Mouse (Mus musculus): ENCODE results near the gene Bcl2. TPM values are rescaled to one million over a fixed set of nuclear protein-coding genes. Genes with fewer than 3 reads are reported as not detected.

Bcl2 gene
- polyA plus RNA-seq, 1 experiment from 2014 or later = 11.9 TPM

GRCm38 (mm10) chr1:106653441-106653860 is 60.6 kb downstream of the Bcl2 start:
- 61% methylated on average over 4 of the region's 4 CpGs for WGBS
- no peak for ATAC-seq
- Histone ChIP-seq H3K9ac (ENCODE audit: low read depth, low read length) (no peak overlapping the region), H3K9me3 (ENCODE audit: control insufficient read depth, low read length) (no peaks in the 10 kb centered on the region), H3K36me3 (ENCODE audit: control insufficient read depth, insufficient read depth, low read length) (no peaks in the 10 kb centered on the region), H3K27me3 (replicated peaks; ENCODE audit: control insufficient read depth, insufficient read depth, low read length) (no peaks in the 10 kb centered on the region), H3K4me2 (ENCODE audit: low read depth, low read length) (no peak overlapping the region), H3K27ac (ENCODE audit: low read length) (no peak overlapping the region), H3K4me1 (ENCODE audit: control insufficient read depth, insufficient read depth, low read length) (no peaks in the 10 kb centered on the region), H3K4me3 (ENCODE audit: low read length) (no peak overlapping the region)

- no peak for ATAC-seq
- no peak overlapping the region for H3K9ac ChIP-seq (ENCODE audit: low read depth, low read length)
- H3K27me3 ChIP-seq (replicated peaks; ENCODE audit: control insufficient read depth, insufficient read depth, low read length) = no peaks in the 10 kb centered on the region
- H3K4me1 ChIP-seq (ENCODE audit: control insufficient read depth, insufficient read depth, low read length) = no peaks in the 10 kb centered on the region
- no peak overlapping the region for H3K27ac ChIP-seq (ENCODE audit: low read length)
- 50% methylated on average over 7 of the region's 7 CpGs for WGBS
- H3K9me3 ChIP-seq (ENCODE audit: control insufficient read depth, low read length) = no peaks in the 10 kb centered on the region
- H3K4me3 ChIP-seq (ENCODE audit: low read length) = no peak overlapping the region
- no peak overlapping the region for H3K4me2 ChIP-seq (ENCODE audit: low read depth, low read length)
- no peaks in the 10 kb centered on the region for H3K36me3 ChIP-seq (ENCODE audit: control insufficient read depth, insufficient read depth, low read length)
Measured at GRCm38 (mm10) chr1:106651211-106651610, 62.9 kb downstream of the Bcl2 start.

- Histone ChIP-seq H3K4me3 (ENCODE audit: low read length) (no peak overlapping the region), H3K4me1 (ENCODE audit: control insufficient read depth, insufficient read depth, low read length) (no peaks in the 10 kb centered on the region), H3K4me2 (ENCODE audit: low read depth, low read length) (no peak overlapping the region), H3K27me3 (replicated peaks; ENCODE audit: control insufficient read depth, insufficient read depth, low read length) (no peaks in the 10 kb centered on the region), H3K9me3 (ENCODE audit: control insufficient read depth, low read length) (no peaks in the 10 kb centered on the region), H3K36me3 (ENCODE audit: control insufficient read depth, insufficient read depth, low read length) (no peaks in the 10 kb centered on the region), H3K9ac (ENCODE audit: low read depth, low read length) (no peak overlapping the region), H3K27ac (ENCODE audit: low read length) (no peak overlapping the region)
- ATAC-seq = no peak
- 89% methylated on average over 4 of the region's 4 CpGs for WGBS
Measured at GRCm38 (mm10) chr1:106650427-106650826, 63.6 kb downstream of the Bcl2 start.

GRCm38 (mm10) chr1:106647336-106647735 is 66.7 kb downstream of the Bcl2 start:
- WGBS = 91% methylated on average over 3 of the region's 3 CpGs
- Histone ChIP-seq H3K4me1 (ENCODE audit: control insufficient read depth, insufficient read depth, low read length) (no peaks in the 10 kb centered on the region), H3K9ac (ENCODE audit: low read depth, low read length) (no peak overlapping the region), H3K27me3 (replicated peaks; ENCODE audit: control insufficient read depth, insufficient read depth, low read length) (no peaks in the 10 kb centered on the region), H3K9me3 (ENCODE audit: control insufficient read depth, low read length) (no peaks in the 10 kb centered on the region), H3K27ac (ENCODE audit: low read length) (no peak overlapping the region), H3K36me3 (ENCODE audit: control insufficient read depth, insufficient read depth, low read length) (no peaks in the 10 kb centered on the region), H3K4me3 (ENCODE audit: low read length) (no peak overlapping the region), H3K4me2 (ENCODE audit: low read depth, low read length) (no peak overlapping the region)
- ATAC-seq = no peak

GRCm38 (mm10) chr1:106644566-106644965 is 69.5 kb downstream of the Bcl2 start:
- Histone ChIP-seq H3K9ac (ENCODE audit: low read depth, low read length) (no peak overlapping the region), H3K4me2 (ENCODE audit: low read depth, low read length) (no peak overlapping the region), H3K4me3 (ENCODE audit: low read length) (no peak overlapping the region), H3K27ac (ENCODE audit: low read length) (no peak overlapping the region), H3K9me3 (ENCODE audit: control insufficient read depth, low read length) (no peaks in the 10 kb centered on the region), H3K27me3 (replicated peaks; ENCODE audit: control insufficient read depth, insufficient read depth, low read length) (no peaks in the 10 kb centered on the region), H3K4me1 (ENCODE audit: control insufficient read depth, insufficient read depth, low read length) (no peaks in the 10 kb centered on the region), H3K36me3 (ENCODE audit: control insufficient read depth, insufficient read depth, low read length) (no peaks in the 10 kb centered on the region)
- 77% methylated on average over 4 of the region's 4 CpGs for WGBS
- ATAC-seq = no peak

GRCm38 (mm10) chr1:106643527-106643926 is 70.5 kb downstream of the Bcl2 start:
- Histone ChIP-seq H3K4me3 (ENCODE audit: low read length) (no peak overlapping the region), H3K36me3 (ENCODE audit: control insufficient read depth, insufficient read depth, low read length) (no peaks in the 10 kb centered on the region), H3K9ac (ENCODE audit: low read depth, low read length) (no peak overlapping the region), H3K9me3 (ENCODE audit: control insufficient read depth, low read length) (no peaks in the 10 kb centered on the region), H3K27me3 (replicated peaks; ENCODE audit: control insufficient read depth, insufficient read depth, low read length) (no peaks in the 10 kb centered on the region), H3K4me2 (ENCODE audit: low read depth, low read length) (no peak overlapping the region), H3K4me1 (ENCODE audit: control insufficient read depth, insufficient read depth, low read length) (no peaks in the 10 kb centered on the region), H3K27ac (ENCODE audit: low read length) (no peak overlapping the region)
- ATAC-seq = no peak
- 68% methylated on average over 3 of the region's 3 CpGs for WGBS

GRCm38 (mm10) chr1:106640577-106640976 is 73.5 kb downstream of the Bcl2 start:
- H3K27me3 ChIP-seq (replicated peaks; ENCODE audit: control insufficient read depth, insufficient read depth, low read length) = no peaks in the 10 kb centered on the region
- no peak overlapping the region for H3K4me2 ChIP-seq (ENCODE audit: low read depth, low read length)
- WGBS = 93% methylated on average over 1 of the region's 1 CpGs
- H3K4me1 ChIP-seq (ENCODE audit: control insufficient read depth, insufficient read depth, low read length) = peaks cover 7% of the 10 kb centered on the region; the same call in 1 of the 2 replicates
- H3K36me3 ChIP-seq (ENCODE audit: control insufficient read depth, insufficient read depth, low read length) = no peaks in the 10 kb centered on the region
- no peak overlapping the region for H3K27ac ChIP-seq (ENCODE audit: low read length)
- H3K9ac ChIP-seq (ENCODE audit: low read depth, low read length) = no peak overlapping the region
- no peak for ATAC-seq
- H3K9me3 ChIP-seq (ENCODE audit: control insufficient read depth, low read length) = no peaks in the 10 kb centered on the region
- no peak overlapping the region for H3K4me3 ChIP-seq (ENCODE audit: low read length)

GRCm38 (mm10) chr1:106637705-106638104 is 76.4 kb downstream of the Bcl2 start:
- no peaks in the 10 kb centered on the region for H3K27me3 ChIP-seq (replicated peaks; ENCODE audit: control insufficient read depth, insufficient read depth, low read length)
- H3K9ac ChIP-seq (ENCODE audit: low read depth, low read length) = no peak overlapping the region
- no peaks in the 10 kb centered on the region for H3K9me3 ChIP-seq (ENCODE audit: control insufficient read depth, low read length)
- H3K36me3 ChIP-seq (ENCODE audit: control insufficient read depth, insufficient read depth, low read length) = no peaks in the 10 kb centered on the region
- 92% methylated on average over 11 of the region's 11 CpGs for WGBS
- H3K27ac ChIP-seq (ENCODE audit: low read length) = no peak overlapping the region
- H3K4me2 ChIP-seq (ENCODE audit: low read depth, low read length) = no peak overlapping the region
- peaks cover 9% of the 10 kb centered on the region; the same call in 1 of the 2 replicates for H3K4me1 ChIP-seq (ENCODE audit: control insufficient read depth, insufficient read depth, low read length)
- H3K4me3 ChIP-seq (ENCODE audit: low read length) = no peak overlapping the region
- ATAC-seq = no peak

- Histone ChIP-seq H3K27ac (ENCODE audit: low read length) (peak overlapping the region; percentile 4), H3K36me3 (ENCODE audit: control insufficient read depth, insufficient read depth, low read length) (no peaks in the 10 kb centered on the region), H3K4me3 (ENCODE audit: low read length) (no peak overlapping the region), H3K9me3 (ENCODE audit: control insufficient read depth, low read length) (no peaks in the 10 kb centered on the region), H3K27me3 (replicated peaks; ENCODE audit: control insufficient read depth, insufficient read depth, low read length) (no peaks in the 10 kb centered on the region), H3K4me1 (ENCODE audit: control insufficient read depth, insufficient read depth, low read length) (peaks cover 9% of the 10 kb centered on the region; the same call in 1 of the 2 replicates), H3K9ac (ENCODE audit: low read depth, low read length) (no peak overlapping the region), H3K4me2 (ENCODE audit: low read depth, low read length) (no peak overlapping the region)
- WGBS = 50% methylated on average over 2 of the region's 2 CpGs
- peak; percentile 65 for ATAC-seq
Measured at GRCm38 (mm10) chr1:106636714-106637113, 77.4 kb downstream of the Bcl2 start.

- Histone ChIP-seq H3K4me1 (ENCODE audit: control insufficient read depth, insufficient read depth, low read length) (peaks cover 29% of the 10 kb centered on the region), H3K9ac (ENCODE audit: low read depth, low read length) (no peak overlapping the region), H3K4me3 (ENCODE audit: low read length) (no peak overlapping the region), H3K4me2 (ENCODE audit: low read depth, low read length) (no peak overlapping the region), H3K27me3 (replicated peaks; ENCODE audit: control insufficient read depth, insufficient read depth, low read length) (no peaks in the 10 kb centered on the region), H3K27ac (ENCODE audit: low read length) (no peak overlapping the region), H3K36me3 (ENCODE audit: control insufficient read depth, insufficient read depth, low read length) (no peaks in the 10 kb centered on the region), H3K9me3 (ENCODE audit: control insufficient read depth, low read length) (no peaks in the 10 kb centered on the region)
- WGBS = 45% methylated on average over 3 of the region's 3 CpGs
- ATAC-seq = no peak
Measured at GRCm38 (mm10) chr1:106633207-106633606, 80.9 kb downstream of the Bcl2 start.
